Mouse (Mus musculus) activated CD4-positive, CD25-positive, alpha-beta regulatory T cell (primary cell): Measurements from ENCODE around the gene Rasl2-9. TPM values are rescaled to one million over a fixed set of nuclear protein-coding genes. Genes with fewer than 3 reads are reported as not detected.

Experiments used
- polyA plus RNA-seq, 2 experiments: library from polyadenylated mRNA; unstranded; fragments of 100-300 nt; shearing (Covaris generic); gene quantifications; one replicate each; pipeline ENCODE4 v1.2.1; 2017

The Rasl2-9 gene
- under 1 TPM in 1 of 2 experiments, not detected in 1; 0.31 TPM for polyA plus RNA-seq

DNA sequence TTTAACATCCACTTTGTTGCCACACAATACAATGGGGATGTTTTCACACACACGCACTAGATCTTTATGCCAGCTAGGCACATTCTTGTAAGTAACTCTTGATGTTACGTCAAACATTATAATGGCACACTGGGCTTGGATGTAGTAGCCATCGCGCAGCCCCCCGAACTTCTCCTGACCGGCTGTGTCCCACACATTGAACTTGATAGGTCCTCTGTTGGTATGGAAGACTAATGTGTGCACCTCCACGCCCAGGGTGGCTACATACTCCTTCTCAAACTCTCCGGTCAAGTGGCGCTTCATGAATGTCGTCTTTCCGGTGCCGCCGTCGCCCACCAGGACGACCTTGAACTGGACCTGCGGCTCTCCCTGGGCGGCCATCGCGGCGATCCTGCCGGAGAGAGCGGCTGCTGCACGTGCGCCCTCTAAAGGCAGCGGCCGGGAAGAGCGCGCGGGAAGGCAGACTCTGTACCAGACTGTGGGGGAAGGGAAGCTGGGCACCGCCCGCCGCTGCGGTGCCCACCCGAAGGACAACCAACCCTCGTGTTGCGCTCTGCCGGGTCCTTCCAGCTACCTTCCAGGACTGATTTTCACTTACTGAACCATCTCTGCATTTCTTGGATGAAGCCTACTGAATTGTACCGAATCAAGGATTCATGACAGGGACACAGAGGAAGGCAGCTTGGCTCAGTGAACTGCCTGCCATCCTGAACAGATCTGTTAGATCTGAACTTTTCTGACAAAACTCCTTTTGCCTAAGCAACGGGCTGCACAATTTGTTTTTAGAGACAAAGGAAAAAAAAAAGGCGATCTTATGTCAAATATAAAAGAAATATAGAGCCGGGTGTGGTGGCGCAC, at the start of gene Rasl2-9:
Rasl2-9 (minus strand) TSS at position 402 of the 858 bp plus-strand sequence.

DNA sequence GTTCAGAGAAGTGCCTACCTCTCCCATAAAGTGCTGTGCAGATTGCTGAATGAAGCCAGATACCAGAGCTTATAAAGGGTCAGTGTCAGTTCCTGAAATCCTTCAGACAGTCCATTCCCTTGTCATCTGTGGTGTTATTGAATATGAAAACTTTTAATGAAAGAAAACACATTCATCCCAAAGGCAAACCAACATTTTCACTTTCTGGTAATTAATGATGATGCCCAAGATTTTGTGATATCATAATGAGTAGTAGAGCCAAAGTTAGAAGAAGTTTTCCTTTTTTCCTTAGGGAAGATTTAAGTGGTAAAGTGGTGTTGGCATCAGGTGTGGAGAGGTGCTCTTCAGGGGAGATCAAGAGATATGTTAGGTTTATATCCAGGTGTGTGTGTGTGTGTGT, 23.8 kb upstream of the Rasl2-9 start, which contains the start of gene Vmn1r55:
Vmn1r55 (minus strand) TSS at position 101 of the 400 bp plus-strand sequence.

DNA sequence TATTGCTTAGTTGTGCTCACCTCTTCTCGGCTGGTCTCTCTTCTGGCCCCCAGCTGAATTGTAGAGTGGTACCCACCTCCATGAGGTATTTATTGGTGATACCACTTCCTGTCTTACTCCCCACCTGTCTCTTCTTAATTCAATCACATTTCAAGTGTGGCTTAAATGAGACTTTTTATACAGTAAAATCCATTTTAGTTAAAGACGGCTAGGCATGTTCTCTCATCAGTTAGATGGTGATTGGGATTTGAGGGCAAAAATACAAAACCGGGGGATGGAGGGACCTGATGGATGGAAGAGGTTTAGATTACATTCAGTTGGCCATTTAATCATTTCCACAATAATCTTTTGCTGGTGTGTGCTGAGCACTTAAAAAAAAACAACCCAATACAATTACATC, 8.9 kb downstream of the Rasl2-9 start, which contains the start of gene Rfpl4:
Rfpl4 (minus strand) TSS at position 101 of the 400 bp plus-strand sequence.

DNA sequence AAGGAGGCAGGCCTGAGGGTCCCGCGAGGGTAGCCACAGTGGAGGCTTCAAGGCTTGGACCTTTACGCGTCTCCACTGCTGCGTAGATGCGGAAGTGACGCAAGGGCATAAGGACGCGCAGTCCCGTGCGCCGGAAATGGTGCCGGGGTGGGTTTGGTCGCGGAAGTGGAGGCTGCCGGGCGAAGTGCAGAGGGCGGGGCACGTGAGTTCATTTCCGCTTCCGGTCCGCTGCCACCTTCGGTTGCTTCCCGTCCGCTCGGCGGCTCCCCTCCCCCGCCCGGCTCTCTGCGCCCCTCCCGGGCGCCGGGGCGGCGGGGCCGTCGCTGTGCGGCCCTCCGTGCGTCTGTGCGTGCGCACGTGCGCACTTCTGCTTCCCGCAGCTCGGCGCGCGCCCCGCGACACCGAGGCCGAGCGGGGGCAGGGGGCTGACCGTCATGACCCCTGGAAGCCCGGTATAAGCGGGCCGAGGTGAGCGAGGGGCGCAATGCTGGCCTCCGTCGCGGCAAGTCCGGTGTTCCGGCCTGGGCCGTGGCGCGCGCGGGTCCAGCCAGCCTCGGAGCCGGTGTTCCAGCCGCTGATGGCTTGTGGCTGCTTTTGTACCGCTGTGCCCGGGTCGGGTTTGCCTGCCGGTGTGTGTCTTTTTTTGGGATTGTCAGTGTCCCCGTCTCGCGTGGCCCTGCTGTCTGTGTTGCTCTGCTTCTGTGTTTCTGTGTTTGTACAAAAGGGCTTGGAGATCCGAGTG, 45.6 kb downstream of the Rasl2-9 start, which contains the start of gene Epn1:
Epn1 (plus strand) TSS at position 226 of the 742 bp plus-strand sequence.

Other genes with a start within 250 kb of the Rasl2-9 start
- gene Isoc2a, start 248.8 kb downstream of the Rasl2-9 start, polyA plus RNA-seq: under 1 TPM; 0.37 to 0.84 TPM
- gene Gm36210, start 219.4 kb downstream of the Rasl2-9 start, polyA plus RNA-seq: under 1 TPM in 1 of 2 experiments, not detected in 1; 0.32 TPM
- gene Zfp628, start 210.7 kb downstream of the Rasl2-9 start, polyA plus RNA-seq: 1 to 10 TPM; 2.2 to 3.1 TPM
- under 1 TPM; 0.49 to 0.79 TPM for gene Nat14, start 203.9 kb downstream of the Rasl2-9 start, polyA plus RNA-seq
- not detected for gene Ssc5d, start 200.2 kb downstream of the Rasl2-9 start, polyA plus RNA-seq
- gene Sbk2, start 161.5 kb downstream of the Rasl2-9 start, polyA plus RNA-seq: not detected
- gene Sbk3, start 154.8 kb downstream of the Rasl2-9 start, polyA plus RNA-seq: under 1 TPM in 1 of 2 experiments, not detected in 1; 0.05 TPM
- 10 to 100 TPM; 17.7 to 19.5 TPM for gene Zfp579, start 129.8 kb downstream of the Rasl2-9 start, polyA plus RNA-seq
- gene Zfp524, start 111.5 kb downstream of the Rasl2-9 start, polyA plus RNA-seq: 10 to 100 TPM; 31.1 to 33.7 TPM
- gene Fiz1, start 111.3 kb downstream of the Rasl2-9 start, polyA plus RNA-seq: 10 to 100 TPM; 33.4 to 36.2 TPM
- 10 to 100 TPM in 1 of 2 experiments, 1 to 10 TPM in 1; 6.4 to 29.3 TPM for gene Gm44973, start 110.5 kb downstream of the Rasl2-9 start, polyA plus RNA-seq
- gene Zfp865, start 105.6 kb downstream of the Rasl2-9 start, polyA plus RNA-seq: 10 to 100 TPM; 10.4 to 11.4 TPM
- under 1 TPM; 0.18 to 0.86 TPM for gene Ccdc106, start 105.4 kb downstream of the Rasl2-9 start, polyA plus RNA-seq
- gene 4632433K11Rik, start 91.8 kb downstream of the Rasl2-9 start, polyA plus RNA-seq: not detected
- 1 to 10 TPM; 3.4 to 4.9 TPM for gene Zfp784, start 87.5 kb downstream of the Rasl2-9 start, polyA plus RNA-seq
- gene Zfp580, start 74.4 kb downstream of the Rasl2-9 start, polyA plus RNA-seq: 10 to 100 TPM in 1 of 2 experiments, 1 to 10 TPM in 1; 8.3 to 15.8 TPM
- gene U2af2, start 63.8 kb downstream of the Rasl2-9 start, polyA plus RNA-seq: 10 to 100 TPM; 87.8 to 91.8 TPM
- gene Epn1, start 45.7 kb downstream of the Rasl2-9 start, polyA plus RNA-seq: 10 to 100 TPM; 27.6 to 38.0 TPM
- not detected for gene Rfpl4, start 9.0 kb downstream of the Rasl2-9 start, polyA plus RNA-seq
- under 1 TPM; 0.01 to 0.15 TPM for gene Vmn1r55, start 23.7 kb upstream of the Rasl2-9 start, polyA plus RNA-seq
- gene Vmn1r56, start 70.8 kb upstream of the Rasl2-9 start, polyA plus RNA-seq: not detected
- not detected for gene Vmn1r57, start 92.5 kb upstream of the Rasl2-9 start, polyA plus RNA-seq
- gene Gm5065, start 224.6 kb upstream of the Rasl2-9 start, polyA plus RNA-seq: not detected
- under 1 TPM in 1 of 2 experiments, not detected in 1; 0.27 TPM for gene Nlrp2, start 225.1 kb upstream of the Rasl2-9 start, polyA plus RNA-seq